11 mouse cellular contexts compared by ENCODE assay signal in genomic region chr4:32327626-32328025, GRCm38 (mm10).
DNase-seq lines count a peak whose midpoint lies in the region; ATAC-seq and TF ChIP-seq lines count a peak whose summit lies in the region.
"Had no signal": no experiment of that assay in that cellular context is flagged by ENCODE, and none has a peak within 500 bp of the region (broad histone marks: within the 10 kb centered on the region; RNA-seq: fewer than 3 reads in every experiment).

No protein-coding gene starts in this region.

- no peak for ATAC-seq in intestine, embryonic 14.5 days (replicated peaks; ENCODE audit: low FRiP score, low TSS enrichment, low read depth)
- ATAC-seq in intestine, postnatal 0 days: no peak
- 0 out of 2 replicates have a peak, but pooled peaks have one; percentile 26 for ATAC-seq in embryonic facial prominence, embryonic 14.5 days (ENCODE audit: low read depth)
- ATAC-seq in midbrain, embryonic 14.5 days (ENCODE audit: low FRiP score, low TSS enrichment): peak; percentile 26; the same call in 1 of the 2 replicates
- ATAC-seq: liver, embryonic 12.5 days had no signal

- H3K9ac ChIP-seq in intestine, embryonic 14.5 days (ENCODE audit: low read length): 0 out of 2 replicates have a peak overlapping the region, but pooled peaks have one; percentile 10
- H3K9ac ChIP-seq in intestine, postnatal 0 days (ENCODE audit: low read depth, low read length): no peak overlapping the region
- no peak overlapping the region for H3K9ac ChIP-seq in embryonic facial prominence, embryonic 14.5 days (ENCODE audit: low read depth, low read length)
- H3K9ac ChIP-seq in midbrain, embryonic 14.5 days (replicated peaks; ENCODE audit: low read length): peak overlapping the region; percentile 13; the same call in 1 of the 2 replicates
- H3K9ac ChIP-seq: liver, embryonic 12.5 days had no signal

- peak overlapping the region; percentile 64 for H3K27ac ChIP-seq in intestine, embryonic 14.5 days (ENCODE audit: low read depth)
- no peak overlapping the region for H3K27ac ChIP-seq in intestine, postnatal 0 days (ENCODE audit: low read depth, low read length)
- H3K27ac ChIP-seq in embryonic facial prominence, embryonic 14.5 days (replicated peaks; ENCODE audit: low read depth, low read length): no peak overlapping the region
- H3K27ac ChIP-seq in hindbrain, embryonic 10.5 days: peak overlapping the region; percentile 84
- peak overlapping the region; percentile 86 for H3K27ac ChIP-seq in midbrain, embryonic 14.5 days (replicated peaks; ENCODE audit: low read depth, low read length)
- H3K27ac ChIP-seq: liver, embryonic 12.5 days had no signal

- H3K4me2 ChIP-seq in intestine, embryonic 14.5 days (ENCODE audit: low read length): no peak overlapping the region
- no peak overlapping the region for H3K4me2 ChIP-seq in intestine, postnatal 0 days (replicated peaks; ENCODE audit: low read depth)
- H3K4me2 ChIP-seq in embryonic facial prominence, embryonic 14.5 days (ENCODE audit: low read depth, low read length): no peak overlapping the region
- peak overlapping the region; percentile 34 for H3K4me2 ChIP-seq in midbrain, embryonic 14.5 days (ENCODE audit: low read length)
- H3K4me2 ChIP-seq: liver, embryonic 12.5 days had no signal

- H3K4me3 ChIP-seq in intestine, embryonic 14.5 days (ENCODE audit: low read depth, low read length): no peak overlapping the region
- no peak overlapping the region for H3K4me3 ChIP-seq in intestine, postnatal 0 days (ENCODE audit: low read depth, low read length)
- no peak overlapping the region for H3K4me3 ChIP-seq in embryonic facial prominence, embryonic 14.5 days (ENCODE audit: low read depth, low read length)
- no peak overlapping the region for H3K4me3 ChIP-seq in hindbrain, embryonic 10.5 days
- H3K4me3 ChIP-seq in midbrain, embryonic 14.5 days (replicated peaks; ENCODE audit: low read depth, low read length): no peak overlapping the region
- H3K4me3 ChIP-seq: liver, embryonic 12.5 days had no signal

- TF ChIP-seq CTCF in intestine, postnatal 0 days (IDR thresholded peaks at IDR 0.05; ENCODE audit: low read depth): no peak

- peaks cover 20% of the 10 kb centered on the region for H3K4me1 ChIP-seq in intestine, embryonic 14.5 days (replicated peaks; ENCODE audit: control insufficient read depth, insufficient read depth, low read length)
- no peaks in the 10 kb centered on the region for H3K4me1 ChIP-seq in intestine, postnatal 0 days (replicated peaks; ENCODE audit: control insufficient read depth, insufficient read depth, low read length)
- H3K4me1 ChIP-seq in embryonic facial prominence, embryonic 14.5 days (ENCODE audit: control insufficient read depth, insufficient read depth, low read length): peaks cover 8% of the 10 kb centered on the region
- H3K4me1 ChIP-seq in hindbrain, embryonic 10.5 days (replicated peaks): peaks cover 45% of the 10 kb centered on the region
- H3K4me1 ChIP-seq in midbrain, embryonic 14.5 days (ENCODE audit: control insufficient read depth, insufficient read depth, low read length): peaks cover 42% of the 10 kb centered on the region

- no peaks in the 10 kb centered on the region for H3K36me3 ChIP-seq in intestine, embryonic 14.5 days (ENCODE audit: control insufficient read depth, insufficient read depth, low read length)
- no peaks in the 10 kb centered on the region for H3K36me3 ChIP-seq in intestine, postnatal 0 days (ENCODE audit: control insufficient read depth, insufficient read depth)
- H3K36me3 ChIP-seq in embryonic facial prominence, embryonic 14.5 days (ENCODE audit: control insufficient read depth, insufficient read depth, low read length): no peaks in the 10 kb centered on the region
- peaks cover 14% of the 10 kb centered on the region for H3K36me3 ChIP-seq in hindbrain, embryonic 10.5 days
- H3K36me3 ChIP-seq in midbrain, embryonic 14.5 days (ENCODE audit: control insufficient read depth, insufficient read depth, low read length): no peaks in the 10 kb centered on the region
- H3K36me3 ChIP-seq: liver, embryonic 12.5 days had no signal

- no peaks in the 10 kb centered on the region for H3K27me3 ChIP-seq in intestine, embryonic 14.5 days (replicated peaks; ENCODE audit: control insufficient read depth, insufficient read depth, low read length)
- no peaks in the 10 kb centered on the region for H3K27me3 ChIP-seq in intestine, postnatal 0 days (replicated peaks; ENCODE audit: control insufficient read depth, insufficient read depth, low read length)
- H3K27me3 ChIP-seq in embryonic facial prominence, embryonic 14.5 days (replicated peaks; ENCODE audit: control insufficient read depth, insufficient read depth, low read length): no peaks in the 10 kb centered on the region
- no peaks in the 10 kb centered on the region for H3K27me3 ChIP-seq in hindbrain, embryonic 10.5 days (ENCODE audit: insufficient read depth, poor library complexity, severe bottlenecking)
- H3K27me3 ChIP-seq in midbrain, embryonic 14.5 days (ENCODE audit: control insufficient read depth, insufficient read depth, low read length): no peaks in the 10 kb centered on the region
- H3K27me3 ChIP-seq: liver, embryonic 12.5 days had no signal

- DNase-seq in intestine, embryonic 14.5 days (ENCODE audit: low spot score): no peak
- no peak for DNase-seq in embryonic facial prominence, embryonic 14.5 days (ENCODE audit: low spot score)
- no peak for DNase-seq in hindbrain, embryonic 10.5 days (ENCODE audit: low spot score)
- DNase-seq in midbrain, embryonic 14.5 days: peak; percentile 64
- DNase-seq in spleen, postnatal 14 days (ENCODE audit: low spot score in 2 of 2): no peak
- DNase-seq in natural killer cell, adult 2 months (ENCODE audit: low spot score in 2 of 2): no peak
- no peak for DNase-seq in left cerebral cortex, postnatal 4 days
- DNase-seq: gastrocnemius, postnatal 36 days; thymus, postnatal 4 days had no signal

- intact Hi-C loops in left cerebral cortex, postnatal 4 days (cut with DNase I): no loop called here

- H3K9me3 ChIP-seq in intestine, embryonic 14.5 days (ENCODE audit: control insufficient read depth, low read length): peaks cover 10% of the 10 kb centered on the region; the same call in 1 of the 2 replicates
- no peaks in the 10 kb centered on the region for H3K9me3 ChIP-seq in intestine, postnatal 0 days (ENCODE audit: control insufficient read depth)
- 0 out of 2 replicates have a peak, but pooled peaks cover 6% of the 10 kb centered on the region for H3K9me3 ChIP-seq in embryonic facial prominence, embryonic 14.5 days (ENCODE audit: control insufficient read depth, low read length)
- peaks cover 11% of the 10 kb centered on the region; the same call in 1 of the 2 replicates for H3K9me3 ChIP-seq in hindbrain, embryonic 10.5 days
- peaks cover 6% of the 10 kb centered on the region; the same call in 1 of the 2 replicates for H3K9me3 ChIP-seq in midbrain, embryonic 14.5 days (ENCODE audit: control insufficient read depth, low read length)
- H3K9me3 ChIP-seq: liver, embryonic 12.5 days had no signal

- 36% methylated on average over 5 of the region's 5 CpGs for WGBS in intestine, embryonic 14.5 days
- WGBS in intestine, postnatal 0 days: 43% methylated on average over 5 of the region's 5 CpGs
- WGBS in embryonic facial prominence, embryonic 14.5 days: 40% methylated on average over 5 of the region's 5 CpGs
- WGBS in hindbrain, embryonic 10.5 days: 35% methylated on average over 5 of the region's 5 CpGs
- 17% methylated on average over 5 of the region's 5 CpGs for WGBS in midbrain, embryonic 14.5 days

Comparison
In these comparisons a context has a peak if more than half of its experiments do, and no peak if none do; other contexts are left out.
1. H3K27ac ChIP-seq: peak in intestine, embryonic 14.5 days (single experiment), hindbrain, embryonic 10.5 days (single experiment) and midbrain, embryonic 14.5 days (single experiment); none in intestine, postnatal 0 days (single experiment) and embryonic facial prominence, embryonic 14.5 days (single experiment).
2. H3K9ac ChIP-seq: peak in intestine, embryonic 14.5 days (single experiment) and midbrain, embryonic 14.5 days (single experiment); none in intestine, postnatal 0 days (single experiment) and embryonic facial prominence, embryonic 14.5 days (single experiment).
3. ATAC-seq: peak in embryonic facial prominence, embryonic 14.5 days (single experiment) and midbrain, embryonic 14.5 days (single experiment); none in intestine, embryonic 14.5 days (single experiment) and intestine, postnatal 0 days (single experiment).